Mouse (Mus musculus): ENCODE data around the gene Ptprf. TPM values are rescaled to one million over a fixed set of nuclear protein-coding genes. Genes with fewer than 3 reads are reported as not detected.

The Ptprf gene
- polyA plus RNA-seq, 1 experiment from 2014 or later: 64.4 TPM

- Histone ChIP-seq H3K4me2 (no peak overlapping the region), H3K9ac (no peak overlapping the region), H3K27me3 (no peaks in the 10 kb centered on the region), H3K36me3 (no peaks in the 10 kb centered on the region), H3K9me3 (replicated peaks) (no peaks in the 10 kb centered on the region), H3K4me3 (replicated peaks) (no peak overlapping the region), H3K4me1 (no peaks in the 10 kb centered on the region), H3K27ac (no peak overlapping the region)
- 52% methylated on average over 4 of the region's 4 CpGs for WGBS
- ATAC-seq (replicated peaks; ENCODE audit: low FRiP score): no peak
These were observed 13.8 kb upstream of the Ptprf start for GRCm38 (mm10) chr4:118304984-118305383.

GRCm38 (mm10) chr4:118297844-118298243 lies 6.6 kb upstream of the Ptprf start:
- H3K27ac ChIP-seq: no peak overlapping the region
- no peaks in the 10 kb centered on the region for H3K36me3 ChIP-seq
- peak overlapping the region; percentile 12; the same call in 1 of the 2 replicates for H3K4me2 ChIP-seq
- ATAC-seq (replicated peaks; ENCODE audit: low FRiP score): 0 out of 2 replicates have a peak, but pooled peaks have one; percentile 45
- no peak overlapping the region for H3K4me3 ChIP-seq (replicated peaks)
- no peak overlapping the region for H3K9ac ChIP-seq
- H3K27me3 ChIP-seq: peaks cover 6% of the 10 kb centered on the region; the same call in 1 of the 2 replicates
- peaks cover 12% of the 10 kb centered on the region for H3K4me1 ChIP-seq
- H3K9me3 ChIP-seq (replicated peaks): no peaks in the 10 kb centered on the region
- 9% methylated on average over 5 of the region's 5 CpGs for WGBS

GRCm38 (mm10) chr4:118295651-118296561 lies 4.7 kb upstream of the Ptprf start:
- H3K27me3 ChIP-seq: peaks cover 6% of the 10 kb centered on the region; the same call in 1 of the 2 replicates
- 47% methylated on average over 17 of the region's 17 CpGs for WGBS
- peaks cover 20% of the 10 kb centered on the region for H3K4me1 ChIP-seq
- H3K4me3 ChIP-seq (replicated peaks): no peak overlapping the region
- no peaks in the 10 kb centered on the region for H3K36me3 ChIP-seq
- no peak overlapping the region for H3K4me2 ChIP-seq
- H3K27ac ChIP-seq: no peak overlapping the region
- no peak overlapping the region for H3K9ac ChIP-seq
- ATAC-seq (replicated peaks; ENCODE audit: low FRiP score): no peak
- H3K9me3 ChIP-seq (replicated peaks): no peaks in the 10 kb centered on the region

GRCm38 (mm10) chr4:118294811-118295210 lies 3.6 kb upstream of the Ptprf start:
- no peak overlapping the region for H3K4me3 ChIP-seq (replicated peaks)
- H3K9ac ChIP-seq: no peak overlapping the region
- H3K4me2 ChIP-seq: no peak overlapping the region
- H3K27ac ChIP-seq: no peak overlapping the region
- ATAC-seq (replicated peaks; ENCODE audit: low FRiP score): no peak
- no peaks in the 10 kb centered on the region for H3K9me3 ChIP-seq (replicated peaks)
- H3K4me1 ChIP-seq: peaks cover 24% of the 10 kb centered on the region
- WGBS: 72% methylated on average over 4 of the region's 4 CpGs
- no peaks in the 10 kb centered on the region for H3K36me3 ChIP-seq
- peaks cover 6% of the 10 kb centered on the region; the same call in 1 of the 2 replicates for H3K27me3 ChIP-seq

- Histone ChIP-seq H3K4me3 (replicated peaks) (no peak overlapping the region), H3K27me3 (peaks cover 6% of the 10 kb centered on the region; the same call in 1 of the 2 replicates), H3K4me2 (no peak overlapping the region), H3K36me3 (no peaks in the 10 kb centered on the region), H3K9me3 (replicated peaks) (no peaks in the 10 kb centered on the region), H3K27ac (peak overlapping the region; percentile 18; the same call in 1 of the 2 replicates), H3K4me1 (peaks cover 39% of the 10 kb centered on the region), H3K9ac (no peak overlapping the region)
- WGBS: 8% methylated on average over 11 of the region's 11 CpGs
- ATAC-seq (replicated peaks; ENCODE audit: low FRiP score): no peak
These were observed 1.6 kb upstream of the Ptprf start for GRCm38 (mm10) chr4:118292741-118293306.

- Histone ChIP-seq H3K4me3 (replicated peaks) (peak overlapping the region; percentile 87), H3K9me3 (replicated peaks) (no peaks in the 10 kb centered on the region), H3K27me3 (peaks cover 6% of the 10 kb centered on the region; the same call in 1 of the 2 replicates), H3K9ac (peak overlapping the region; percentile 86), H3K4me1 (peaks cover 54% of the 10 kb centered on the region), H3K4me2 (peak overlapping the region; percentile 78), H3K36me3 (peaks cover 11% of the 10 kb centered on the region), H3K27ac (peak overlapping the region; percentile 95)
- WGBS: 0% methylated on average over 61 of the region's 84 CpGs
- ATAC-seq (replicated peaks; ENCODE audit: low FRiP score): peak; percentile 33; the same call in 1 of the 2 replicates
These were observed 682 bp downstream of the Ptprf start for GRCm38 (mm10) chr4:118290416-118291030.

- H3K36me3 ChIP-seq: peaks cover 11% of the 10 kb centered on the region
- peaks cover 6% of the 10 kb centered on the region; the same call in 1 of the 2 replicates for H3K27me3 ChIP-seq
- peak overlapping the region; percentile 87 for H3K4me3 ChIP-seq (replicated peaks)
- H3K4me2 ChIP-seq: peak overlapping the region; percentile 78
- H3K4me1 ChIP-seq: peaks cover 59% of the 10 kb centered on the region
- WGBS: 1% methylated on average over 12 of the region's 12 CpGs
- H3K27ac ChIP-seq: peak overlapping the region; percentile 95
- H3K9me3 ChIP-seq (replicated peaks): no peaks in the 10 kb centered on the region
- peak overlapping the region; percentile 86 for H3K9ac ChIP-seq
- peak; percentile 52 for ATAC-seq (replicated peaks; ENCODE audit: low FRiP score)
These were observed 1.2 kb downstream of the Ptprf start for GRCm38 (mm10) chr4:118289960-118290415.

- Histone ChIP-seq H3K27ac (peak overlapping the region; percentile 95), H3K9ac (peak overlapping the region; percentile 86)
These were observed 1.9 kb downstream of the Ptprf start for GRCm38 (mm10) chr4:118289266-118289665.

GRCm38 (mm10) chr4:118288531-118288930 lies 2.7 kb downstream of the Ptprf start:
- peak overlapping the region; percentile 86 for H3K9ac ChIP-seq
- H3K4me3 ChIP-seq (replicated peaks): peak overlapping the region; percentile 87; the same call in 1 of the 2 replicates
- no peak for ATAC-seq (replicated peaks; ENCODE audit: low FRiP score)
- H3K9me3 ChIP-seq (replicated peaks): no peaks in the 10 kb centered on the region
- 0 out of 2 replicates have a peak, but pooled peaks cover 3% of the 10 kb centered on the region for H3K27me3 ChIP-seq
- 0 out of 2 replicates have a peak overlapping the region, but pooled peaks have one; percentile 95 for H3K27ac ChIP-seq
- peaks cover 24% of the 10 kb centered on the region for H3K36me3 ChIP-seq
- H3K4me1 ChIP-seq: peaks cover 61% of the 10 kb centered on the region
- H3K4me2 ChIP-seq: peak overlapping the region; percentile 78
- WGBS: 61% methylated on average over 6 of the region's 6 CpGs

More at GRCm38 (mm10) chr4:118289266-118289665, 1.9 kb downstream of the Ptprf start:
- Histone ChIP-seq H3K4me2 (peak overlapping the region; percentile 78), H3K9me3 (replicated peaks) (no peaks in the 10 kb centered on the region), H3K4me1 (peaks cover 61% of the 10 kb centered on the region), H3K4me3 (replicated peaks) (peak overlapping the region; percentile 87), H3K27me3 (peaks cover 6% of the 10 kb centered on the region; the same call in 1 of the 2 replicates), H3K36me3 (peaks cover 17% of the 10 kb centered on the region)
- peak; percentile 24; the same call in 1 of the 2 replicates for ATAC-seq (replicated peaks; ENCODE audit: low FRiP score)
- WGBS: 40% methylated on average over 5 of the region's 5 CpGs

GRCm38 (mm10) chr4:118286202-118286601 lies 5.0 kb downstream of the Ptprf start:
- H3K9ac ChIP-seq: no peak overlapping the region
- H3K27me3 ChIP-seq: no peaks in the 10 kb centered on the region
- 75% methylated on average over 5 of the region's 5 CpGs for WGBS

GRCm38 (mm10) chr4:118282182-118282562 lies 9.0 kb downstream of the Ptprf start:
- Histone ChIP-seq H3K9ac (no peak overlapping the region), H3K9me3 (replicated peaks) (no peaks in the 10 kb centered on the region), H3K27ac (peak overlapping the region; percentile 41; the same call in 1 of the 2 replicates), H3K4me3 (replicated peaks) (no peak overlapping the region), H3K36me3 (peaks cover 42% of the 10 kb centered on the region), H3K27me3 (no peaks in the 10 kb centered on the region), H3K4me1 (peaks cover 72% of the 10 kb centered on the region), H3K4me2 (no peak overlapping the region)
- no peak for ATAC-seq (replicated peaks; ENCODE audit: low FRiP score)
- WGBS: 37% methylated on average over 1 of the region's 1 CpGs

More at GRCm38 (mm10) chr4:118286202-118286601, 5.0 kb downstream of the Ptprf start:
- H3K27ac ChIP-seq: no peak overlapping the region
- no peaks in the 10 kb centered on the region for H3K9me3 ChIP-seq (replicated peaks)
- no peak for ATAC-seq (replicated peaks; ENCODE audit: low FRiP score)
- H3K4me2 ChIP-seq: no peak overlapping the region
- no peak overlapping the region for H3K4me3 ChIP-seq (replicated peaks)
- peaks cover 41% of the 10 kb centered on the region for H3K36me3 ChIP-seq
- H3K4me1 ChIP-seq: peaks cover 70% of the 10 kb centered on the region
